Mouse (Mus musculus) C2C12 (cell line): ENCODE results near the gene Plce1. TPM values are rescaled to one million over a fixed set of nuclear protein-coding genes. Genes with fewer than 3 reads are reported as not detected.

Source experiments
- H3K27me3 ChIP-seq: one replicate; pipeline ENCODE4 v1.6.1; 2011; ENCODE audit not compliant: control insufficient read depth, insufficient read depth, insufficient read length
- H3K36me3 ChIP-seq: one replicate; pipeline ENCODE4 v1.6.1; 2011; ENCODE audit not compliant: control insufficient read depth, insufficient read depth
- H3K4me3 ChIP-seq: one replicate; pipeline ENCODE4 v1.5.1; 2011; ENCODE audit warnings: mild to moderate bottlenecking, control low read depth; ENCODE audit not compliant: poor library complexity, insufficient read depth, severe bottlenecking
- H3K79me2 ChIP-seq: one replicate; pipeline ENCODE4 v1.6.1; 2011; ENCODE audit not compliant: control insufficient read depth, insufficient read depth
- H3K79me3 ChIP-seq: one replicate; pipeline ENCODE4 v1.6.1; 2011; ENCODE audit warnings: low read depth, control low read depth
- H3ac ChIP-seq: one replicate; pipeline ENCODE3; 2011; ENCODE audit warnings: low read depth; ENCODE audit not compliant: control insufficient read depth, insufficient read length
- CEBPB ChIP-seq: IDR thresholded peaks from one replicate; pipeline ENCODE4 v1.6.1; 2011; ENCODE audit warnings: low read depth, mild to moderate bottlenecking, control low read depth, moderate library complexity
- CTCF ChIP-seq: IDR thresholded peaks from one replicate; pipeline ENCODE4 v1.5.1; 2011; ENCODE audit not compliant: control insufficient read depth, insufficient read depth, insufficient read length
- FOSL1 ChIP-seq: IDR thresholded peaks from one replicate; pipeline ENCODE4 v1.8.0; 2011; ENCODE audit warnings: mild to moderate bottlenecking, low read length; ENCODE audit not compliant: poor library complexity, insufficient read depth, severe bottlenecking
- MAX ChIP-seq: IDR thresholded peaks from one replicate; pipeline ENCODE4 v1.6.1; 2011; ENCODE audit warnings: mild to moderate bottlenecking, control low read depth
- MYOD1 ChIP-seq: IDR thresholded peaks from one replicate; pipeline ENCODE4 v1.6.1; 2011; ENCODE audit warnings: low read depth; ENCODE audit not compliant: control insufficient read depth, insufficient read length
- MYOG ChIP-seq: IDR thresholded peaks from one replicate; pipeline ENCODE4 v1.6.1; 2011; ENCODE audit not compliant: control insufficient read depth, insufficient read length; ENCODE audit errors: extremely low read depth
- USF1 ChIP-seq: IDR thresholded peaks from one replicate; pipeline ENCODE4 v1.6.1; 2011; ENCODE audit warnings: low read depth, mild to moderate bottlenecking, control low read depth, moderate library complexity
- polyA plus RNA-seq: library from polyadenylated mRNA; unstranded; fragments of >200 nt; fragmentation: generic; extraction: Trizol; gene quantifications from one replicate; pipeline ENCODE4 v1.2.1, GENCODE M21; 2012; ENCODE audit warnings: missing spikeins

Gene Plce1
- polyA plus RNA-seq, 1 experiment: not detected

DNA sequence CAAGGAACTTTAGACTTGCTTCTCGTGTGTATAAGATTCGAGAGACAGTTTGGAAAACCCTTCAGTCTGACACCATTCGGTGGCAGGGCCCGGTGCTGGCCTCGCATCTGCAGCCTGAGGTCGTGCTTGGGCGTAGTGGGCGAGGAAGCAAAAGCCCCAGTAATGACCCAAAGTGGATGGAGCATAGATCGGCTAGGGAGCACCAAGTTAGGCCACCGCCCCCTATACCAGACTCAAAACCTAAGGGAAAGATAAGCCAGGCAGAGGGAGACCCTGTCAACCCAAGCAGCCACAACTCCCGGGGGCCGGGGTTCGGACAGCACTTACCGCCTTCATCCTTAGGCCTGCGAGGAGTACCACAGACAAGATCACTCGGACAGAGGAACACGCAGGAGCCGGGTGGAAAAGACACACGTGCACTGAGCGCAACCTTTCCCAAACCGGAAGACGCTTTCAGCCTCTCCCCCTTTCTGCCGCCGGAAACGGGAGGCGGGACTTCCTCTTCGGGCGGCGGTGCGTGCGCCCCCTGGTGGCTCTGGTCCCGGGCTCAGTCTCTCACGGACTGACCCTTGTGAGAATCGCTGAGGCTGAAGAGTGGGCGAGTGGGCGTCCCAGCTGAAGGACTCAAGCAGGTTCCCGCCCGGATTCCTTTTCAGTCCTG is 338.0 kb downstream of the Plce1 start, which contains the start of gene Noc3l:
Gene Noc3l, minus strand, starts transcription at position 472 of the 661 bp plus-strand sequence.
- H3K4me3 ChIP-seq: peak within 1 kb of the TSS; percentile 89
- peaks cover 34% of the 10 kb centered on the region for H3K79me2 ChIP-seq
- peak within 1 kb of the TSS; percentile 89 for H3ac ChIP-seq
- TF ChIP-seq MYOD1 (no peak), FOSL1 (no peak), MAX (peak; percentile 91), CTCF (peak; percentile 85), USF1 (no peak), MYOG (no peak), CEBPB (no peak)
- peaks cover 15% of the 10 kb centered on the region for H3K36me3 ChIP-seq
- no peaks in the 10 kb centered on the region for H3K27me3 ChIP-seq
- H3K79me3 ChIP-seq: peaks cover 21% of the 10 kb centered on the region

GRCm38 (mm10) chr19:38819427-38819802 is 338.5 kb downstream of the Plce1 start:
- Histone ChIP-seq H3K79me2 (peaks cover 34% of the 10 kb centered on the region), H3K4me3 (peak overlapping the region; percentile 89)

GRCm38 (mm10) chr19:38820186-38820804 is 339.4 kb downstream of the Plce1 start:
- Histone ChIP-seq H3ac (no peak overlapping the region), H3K36me3 (peaks cover 7% of the 10 kb centered on the region), H3K27me3 (peaks cover 5% of the 10 kb centered on the region), H3K4me3 (no peak overlapping the region), H3K79me2 (peaks cover 34% of the 10 kb centered on the region), H3K79me3 (peaks cover 21% of the 10 kb centered on the region)
- no peak for TF ChIP-seq MAX
- TF ChIP-seq MYOG: no peak
- TF ChIP-seq FOSL1: no peak
- TF ChIP-seq USF1: no peak
- no peak for TF ChIP-seq MYOD1

More at GRCm38 (mm10) chr19:38819427-38819802, 338.5 kb downstream of the Plce1 start:
- peaks cover 21% of the 10 kb centered on the region for H3K79me3 ChIP-seq
- H3K27me3 ChIP-seq: no peaks in the 10 kb centered on the region
- peaks cover 10% of the 10 kb centered on the region for H3K36me3 ChIP-seq
- H3ac ChIP-seq: no peak overlapping the region
- TF ChIP-seq CTCF: no peak
- no peak for TF ChIP-seq USF1
- no peak for TF ChIP-seq FOSL1
- no peak for TF ChIP-seq CEBPB
- no peak for TF ChIP-seq MYOG
- TF ChIP-seq MAX: no peak

DNA sequence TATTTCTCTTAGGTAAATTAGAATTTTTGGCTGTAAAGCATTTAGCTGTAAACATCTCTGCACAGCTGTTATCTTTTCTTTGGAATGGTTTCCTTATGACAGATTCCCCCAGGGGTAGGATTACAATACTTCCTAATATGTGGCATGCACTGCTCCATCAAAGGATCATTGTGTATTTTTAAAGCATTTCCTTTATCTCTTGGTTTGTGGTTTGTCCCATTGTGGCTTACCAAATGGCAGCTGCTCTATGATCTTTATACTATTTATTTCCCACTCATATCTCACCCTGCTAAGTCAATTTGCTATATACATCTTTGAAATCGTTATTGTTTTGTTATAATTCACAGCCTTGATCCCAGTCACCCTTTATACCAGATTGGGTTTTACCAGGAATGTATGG is 352.3 kb downstream of the Plce1 start:
- Histone ChIP-seq H3K79me2 (no peaks in the 10 kb centered on the region), H3K27me3 (peaks cover 26% of the 10 kb centered on the region), H3K36me3 (no peaks in the 10 kb centered on the region), H3K4me3 (no peak overlapping the region), H3K79me3 (no peaks in the 10 kb centered on the region), H3ac (no peak overlapping the region)
- no peak for TF ChIP-seq MYOG
- TF ChIP-seq MYOD1: peak; percentile 76

Other genes starting within 250 kb of the Plce1 start
- gene Lgi1, start 216.6 kb upstream of the Plce1 start, polyA plus RNA-seq: not detected
- 0.18 TPM for gene Slc35g1, start 85.1 kb upstream of the Plce1 start, polyA plus RNA-seq